Mouse (Mus musculus) kidney, adult 9 months (tissue): ENCODE results near the gene Elovl3.
A peak's percentile ranks its signal among the peaks of the same experiment; 100 is the strongest.
"Not testable (repeated sequence)": the region's sequence is repeated elsewhere in the genome, so short reads cannot be mapped to it uniquely, and the experiment has no call there.

Experiments
- DNase-seq: peaks from one replicate; pipeline ENCODE4 v3.0.0; 2022

The Elovl3 gene

DNA sequence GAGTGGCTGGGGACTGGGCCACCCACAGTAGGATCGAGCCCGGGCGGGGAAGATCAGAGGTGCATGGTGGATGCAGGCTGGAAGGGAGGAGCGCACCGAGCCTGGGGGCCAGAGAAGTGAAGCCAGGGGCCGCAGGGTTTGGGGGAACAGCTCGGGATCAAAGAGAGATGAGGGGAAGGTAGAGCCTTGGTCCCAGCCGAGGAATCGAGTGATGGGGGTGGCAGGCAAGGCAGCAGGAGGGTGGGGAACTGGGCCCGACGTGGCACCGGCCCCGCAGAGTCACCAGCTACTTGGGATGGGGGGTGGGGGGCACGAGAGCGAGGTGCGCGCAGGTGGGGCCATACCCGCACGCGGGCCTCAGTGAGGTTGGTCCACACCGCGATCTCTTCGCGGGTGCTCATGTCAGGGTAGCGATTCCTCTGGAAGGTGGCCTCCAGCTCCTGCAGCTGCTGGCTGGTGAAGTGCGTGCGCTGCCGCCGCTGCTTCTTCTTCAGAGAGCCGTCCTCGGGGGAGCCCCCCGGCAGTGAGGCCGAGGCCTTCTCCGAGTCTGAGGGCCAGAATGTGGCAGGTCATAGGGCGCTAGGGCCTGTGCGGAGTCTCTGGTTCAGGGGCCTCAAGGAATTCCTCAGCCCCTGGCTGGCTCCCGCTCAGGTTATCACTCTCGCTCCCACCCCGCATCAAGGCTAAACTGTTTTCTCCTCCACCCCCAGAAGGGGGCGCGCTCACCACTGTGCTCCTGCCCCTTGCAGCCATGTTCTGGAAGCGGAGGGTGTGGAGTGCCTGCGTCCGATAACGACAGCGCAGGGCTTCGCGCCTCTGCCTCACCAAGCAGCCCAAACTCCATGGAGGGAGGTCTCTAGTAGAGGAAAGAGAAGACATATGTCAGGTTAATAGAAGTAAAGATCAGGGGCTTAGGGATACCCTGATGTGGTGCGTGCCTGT lies 5.2 kb downstream of the Elovl3 start:
- peak; percentile 64 for DNase-seq

DNA sequence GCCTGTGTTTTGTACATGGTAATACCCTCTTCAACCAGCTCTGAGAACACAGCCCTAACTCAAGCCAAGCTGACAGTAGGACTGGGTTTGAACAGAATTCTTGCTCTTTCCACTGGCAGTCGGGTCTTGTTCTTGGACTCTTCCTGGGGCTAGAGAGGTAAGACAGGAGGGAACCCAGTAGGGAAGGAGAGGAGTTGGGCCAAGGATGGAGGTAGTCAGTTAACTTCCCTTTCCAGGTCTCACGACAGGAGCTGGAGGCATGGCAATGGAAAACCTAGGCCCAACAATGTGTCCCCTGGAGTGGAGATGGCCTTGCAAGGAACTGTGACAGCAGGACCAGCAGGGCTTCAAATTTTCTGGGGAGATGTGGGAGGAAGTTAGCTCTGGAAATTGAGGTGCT lies 8.6 kb downstream of the Elovl3 start:
- no peak for DNase-seq

GRCm38 (mm10) chr19:46141091-46141490 lies 9.4 kb downstream of the Elovl3 start:
- no peak for DNase-seq

DNA sequence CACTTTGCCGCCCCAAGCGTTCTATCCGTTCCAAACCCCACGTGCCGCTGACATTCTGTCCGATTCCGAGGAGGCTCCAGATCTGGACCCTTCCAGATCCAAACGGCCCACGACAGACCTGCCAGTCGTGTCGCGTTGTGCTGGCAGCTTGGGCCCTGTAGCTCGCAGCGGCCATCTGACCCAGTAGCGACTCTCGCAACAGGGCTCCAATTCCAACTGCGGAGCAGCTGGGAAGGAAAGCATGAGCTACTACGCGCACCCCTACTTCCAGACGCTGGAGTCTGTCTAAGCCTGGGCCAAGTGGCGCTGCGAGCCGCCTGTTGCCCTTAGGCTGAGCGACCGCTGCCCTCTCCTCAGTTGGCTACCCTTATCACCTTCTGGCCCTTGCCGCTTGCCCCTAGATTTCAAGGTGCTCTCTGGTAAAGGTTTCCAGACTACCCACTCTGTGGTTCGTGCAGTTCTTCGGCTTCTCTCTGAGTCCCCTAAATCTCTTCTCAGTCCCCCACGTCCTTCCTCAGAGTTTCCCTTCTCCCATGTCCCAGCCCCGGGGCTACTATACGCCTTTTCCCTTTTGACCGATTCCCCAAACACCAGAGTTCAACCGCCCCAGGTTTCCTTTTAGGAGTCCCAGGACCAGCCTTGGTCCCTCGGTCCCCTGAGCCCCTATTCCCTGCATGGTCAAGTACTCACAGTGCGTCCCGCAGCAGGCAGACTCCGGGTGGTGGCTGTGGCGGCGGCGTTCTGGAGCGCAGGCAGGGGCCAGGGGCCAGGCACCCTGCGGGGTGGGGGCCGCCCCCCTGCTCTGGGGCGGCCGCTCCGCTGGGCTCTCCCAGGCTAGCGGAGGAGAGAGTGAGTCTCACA lies 16.0 kb downstream of the Elovl3 start, which contains the start of gene Pitx3:
Pitx3 (minus strand) TSS at position 816 of the 861 bp plus-strand sequence.
- no peak for DNase-seq

- peak; percentile 87 for DNase-seq
These were observed 16.7 kb downstream of the Elovl3 start for GRCm38 (mm10) chr19:46148372-46148760.

GRCm38 (mm10) chr19:46149091-46149490 lies 17.4 kb downstream of the Elovl3 start:
- no peak for DNase-seq

DNA sequence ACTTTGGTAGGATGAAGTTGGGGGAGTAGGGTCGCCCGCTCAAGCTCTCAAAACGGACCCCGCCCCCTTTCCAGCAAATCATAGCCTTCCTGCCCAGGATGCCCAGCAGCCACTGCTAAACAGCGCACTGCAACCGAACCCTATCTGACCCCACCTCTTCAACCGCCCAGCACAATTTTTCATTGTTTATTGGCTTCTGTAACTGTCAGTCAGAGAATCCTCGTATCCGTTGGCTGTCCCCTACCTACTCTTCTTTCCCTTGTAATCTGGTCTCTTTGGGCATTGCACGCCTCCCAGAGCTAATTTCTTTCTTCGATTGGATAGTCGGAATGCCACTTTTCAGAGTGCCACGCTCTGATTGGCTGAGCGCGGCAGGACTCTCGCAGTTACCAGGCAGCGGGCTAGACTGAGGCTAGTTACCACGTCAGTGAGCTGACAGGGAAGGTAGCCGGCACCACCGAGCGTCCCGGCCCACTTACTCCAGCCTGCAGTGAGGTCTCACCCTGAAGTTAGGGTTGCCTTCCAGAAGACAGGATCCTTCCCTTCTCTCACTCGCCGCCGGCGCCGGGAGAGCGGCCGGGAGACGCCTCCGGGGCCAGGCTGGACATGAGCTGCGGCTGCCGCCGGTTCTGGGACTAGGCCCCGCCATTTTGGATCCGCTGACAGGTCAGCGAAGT lies 20.6 kb downstream of the Elovl3 start, which contains the start of gene Gbf1:
Gbf1 (plus strand) TSS at position 383 of the 677 bp plus-strand sequence.
- peak; percentile 99 for DNase-seq

GRCm38 (mm10) chr19:46165950-46166349 lies 34.3 kb downstream of the Elovl3 start:
- no peak for DNase-seq

GRCm38 (mm10) chr19:46167169-46167568 lies 35.5 kb downstream of the Elovl3 start:
- DNase-seq: not testable (repeated sequence)

DNA sequence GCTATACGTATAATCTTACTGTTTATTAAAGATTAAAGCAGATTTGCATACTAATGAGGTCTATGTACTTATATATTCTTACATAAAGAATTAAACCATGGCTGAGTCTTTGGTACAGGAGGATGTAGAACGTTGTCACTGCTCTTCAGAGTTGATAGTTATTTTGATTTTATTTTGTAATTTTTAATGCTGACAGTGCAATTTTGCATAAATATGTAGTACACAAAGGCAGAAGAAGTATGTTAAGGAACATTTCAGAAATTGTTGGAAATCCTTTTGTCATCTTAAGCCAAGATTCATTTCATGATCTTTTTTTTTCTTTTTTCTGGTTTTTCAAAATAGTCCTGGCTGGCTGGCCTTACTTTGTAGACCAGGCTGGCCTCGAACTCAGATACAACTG lies 37.7 kb downstream of the Elovl3 start:
- DNase-seq: no peak

GRCm38 (mm10) chr19:46169913-46170312 lies 38.2 kb downstream of the Elovl3 start:
- no peak for DNase-seq

DNA sequence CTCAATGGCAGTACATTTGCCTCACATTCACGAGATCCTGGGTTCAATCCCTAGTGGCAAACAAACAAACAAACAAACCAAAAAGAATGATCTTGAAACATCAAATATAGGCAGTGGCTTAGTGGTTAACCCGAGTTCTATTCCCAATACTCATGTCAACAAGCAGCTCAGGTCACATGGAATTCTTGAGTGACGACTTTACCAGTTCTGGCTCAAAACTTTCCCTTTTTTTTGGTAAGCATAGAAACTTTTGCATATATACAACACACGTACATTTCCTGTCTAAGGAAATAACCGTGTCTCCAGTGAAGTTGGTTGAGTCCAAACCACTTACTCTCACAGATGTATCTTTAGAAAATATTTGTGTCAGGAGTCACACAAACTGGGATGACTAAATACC lies 40.8 kb downstream of the Elovl3 start:
- DNase-seq: no peak

DNA sequence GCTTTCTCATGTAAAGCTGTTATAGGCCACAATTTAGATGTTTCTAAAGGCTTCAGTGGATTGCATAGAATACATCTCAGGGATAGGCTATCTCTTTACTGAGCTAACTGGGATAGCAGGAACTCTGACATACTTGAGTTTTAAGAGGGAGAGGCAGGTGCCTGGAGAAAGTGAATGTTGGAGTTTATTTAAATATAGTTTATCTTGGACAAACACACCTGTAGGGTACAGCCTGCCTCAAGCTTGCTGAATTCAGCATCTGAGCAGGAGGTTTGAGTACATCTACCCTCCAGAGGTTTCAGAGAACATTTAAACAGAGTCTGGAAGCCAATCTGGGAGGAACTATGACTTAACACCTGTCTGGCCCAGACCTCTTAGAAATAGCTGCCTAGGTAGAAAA lies 43.5 kb downstream of the Elovl3 start:
- DNase-seq: no peak

DNA sequence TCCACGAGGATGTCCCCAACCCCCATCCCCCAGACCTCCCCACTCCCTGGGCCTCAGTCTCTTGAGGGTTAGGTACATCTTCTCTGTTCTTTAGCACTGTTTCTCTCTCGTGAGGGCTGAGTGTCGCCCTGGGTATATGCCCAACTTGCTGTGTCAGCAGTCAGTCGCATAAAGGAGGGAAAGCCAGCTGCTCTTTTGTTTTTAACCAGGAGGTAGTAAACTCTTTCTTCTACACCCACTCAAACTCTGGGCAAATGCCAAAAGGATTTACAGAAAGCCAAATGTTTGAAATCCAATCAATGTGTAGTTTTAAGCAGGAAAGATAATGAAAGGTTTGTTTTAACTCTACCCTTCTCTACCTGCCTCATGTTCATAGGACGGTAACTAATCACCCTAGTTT lies 45.3 kb downstream of the Elovl3 start:
- no peak for DNase-seq

DNA sequence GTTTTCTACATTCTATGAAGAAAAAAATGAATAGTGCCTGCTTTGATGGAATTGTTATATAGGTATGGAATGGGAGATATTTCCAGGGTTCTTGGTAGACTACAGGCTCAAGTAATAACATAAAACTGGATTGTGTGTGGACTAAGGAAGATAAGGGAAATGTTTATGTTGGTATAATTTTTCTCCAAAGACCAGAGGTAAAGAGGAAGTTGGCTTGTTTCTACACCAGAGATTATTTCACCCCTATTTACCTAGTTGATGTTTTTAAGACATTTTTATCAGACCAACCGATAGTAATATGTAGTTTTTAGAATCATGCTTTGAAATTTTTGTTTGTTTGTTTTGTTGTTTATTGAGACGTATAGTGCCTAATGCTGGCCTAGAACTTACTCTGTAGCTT lies 48.6 kb downstream of the Elovl3 start:
- DNase-seq: no peak

GRCm38 (mm10) chr19:46182241-46182640 lies 50.5 kb downstream of the Elovl3 start:
- DNase-seq: peak; percentile 82
